Mouse (Mus musculus) stomach, embryonic 14.5 days (tissue): ENCODE measurements around the gene Grhl3. TPM values are rescaled to one million over a fixed set of nuclear protein-coding genes. Genes with fewer than 3 reads are reported as not detected.

ENCODE experiments used
- microRNA-seq: library from miRNA; unstranded; fragments of <30 nt; microRNA quantifications from one replicate; pipeline ENCODE4, GENCODE M21; 2016
- polyA plus RNA-seq: library from polyadenylated mRNA; unstranded; fragments of >200 nt; fragmentation: Nextera tagmentation; extraction: Ambion mirVana; gene quantifications from 2 replicates; pipeline ENCODE4 v1.2.1, GENCODE M21; 2014

Grhl3 gene
- polyA plus RNA-seq, 1 experiment from 2014 or later, result 33.0 TPM

Small RNAs within 50 kb of the gene (microRNA-seq; reads per million reads assigned to microRNA genes)
- not detected for gene Gm25317

Other genes with a start within 250 kb of the Grhl3 start
- 250 and 259 TPM in 2 replicates for gene Srrm1, start 220.3 kb downstream of the Grhl3 start, polyA plus RNA-seq
- gene Ncmap, start 175.4 kb downstream of the Grhl3 start, polyA plus RNA-seq, result 21.1 and 23.4 TPM in 2 replicates
- 17.7 and 19.0 TPM in 2 replicates for gene Rcan3, start 139.8 kb downstream of the Grhl3 start, polyA plus RNA-seq
- gene Stpg1, start 78.8 kb downstream of the Grhl3 start, polyA plus RNA-seq, result 0.39 TPM in 1 of 2 replicates, not detected in the other
- gene Nipal3, start 78.6 kb downstream of the Grhl3 start, polyA plus RNA-seq, result 5.9 and 7.4 TPM in 2 replicates
- 1.4 and 1.8 TPM in 2 replicates for gene Ifnlr1, start 112.7 kb upstream of the Grhl3 start, polyA plus RNA-seq
- 0.33 and 0.60 TPM in 2 replicates for gene Il22ra1, start 154.5 kb upstream of the Grhl3 start, polyA plus RNA-seq
- gene Myom3, start 186.1 kb upstream of the Grhl3 start, polyA plus RNA-seq, result 0.09 and 0.31 TPM in 2 replicates